In the genomic region with DNA sequence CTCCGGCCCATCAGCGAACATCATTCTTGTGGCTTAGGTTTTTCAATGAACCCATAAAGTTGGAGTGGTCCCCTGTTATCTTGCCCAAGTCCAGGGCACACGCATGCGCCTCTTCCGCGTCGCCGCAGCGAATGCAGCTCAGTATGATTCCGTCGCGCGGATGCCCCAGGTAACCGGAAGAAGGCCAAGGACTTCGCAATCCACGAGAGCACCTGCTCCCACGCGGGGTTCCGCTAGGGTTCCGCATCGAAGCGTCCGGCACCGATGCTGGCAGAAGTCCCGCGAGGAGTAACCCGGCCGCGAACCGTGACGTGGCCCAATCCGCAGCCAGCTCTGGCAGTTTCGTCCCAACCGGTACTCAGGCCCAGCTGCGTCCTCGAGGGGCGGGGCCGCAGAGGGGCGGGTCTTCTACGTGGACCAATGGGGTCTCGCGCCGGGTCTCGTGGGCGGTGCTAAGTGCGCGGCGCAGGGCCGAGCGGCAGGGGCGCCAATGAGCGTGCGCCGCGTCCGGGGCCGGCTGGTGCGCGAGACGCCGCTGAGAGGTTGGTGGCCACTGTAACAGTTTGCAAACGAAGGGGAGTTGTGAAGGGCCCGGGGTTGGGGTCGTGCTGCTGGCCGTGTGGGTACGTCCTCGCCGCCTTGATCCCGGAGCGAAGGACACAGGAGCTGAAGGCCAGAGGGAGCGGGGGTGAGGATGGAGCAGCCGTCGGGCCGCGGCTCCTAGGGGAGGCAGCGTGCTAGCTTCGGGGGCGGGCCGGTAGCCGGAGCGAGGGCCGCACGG, we compare ENCODE assay signal across 8 mouse cellular contexts. TPM values are rescaled to one million over a fixed set of nuclear protein-coding genes. Genes with fewer than 3 reads are reported as not detected.
DNase-seq lines count a peak whose midpoint lies in the region; ATAC-seq and TF ChIP-seq lines count a peak whose summit lies in the region.

Gene Hyou1, plus strand, starts transcription at position 437 of the 781 bp plus-strand sequence.

- peaks cover 16% of the 10 kb centered on the region for H3K4me1 ChIP-seq in heart, embryonic 12.5 days (replicated peaks)
- H3K4me1 ChIP-seq in kidney, postnatal 0 days (replicated peaks; ENCODE audit: insufficient read depth, low read length) = peaks cover 6% of the 10 kb centered on the region; the same call in 1 of the 2 replicates
- peaks cover 15% of the 10 kb centered on the region for H3K4me1 ChIP-seq in liver, embryonic 11.5 days (replicated peaks; ENCODE audit: control insufficient read depth, insufficient read depth, low read length)
- peaks cover 8% of the 10 kb centered on the region for H3K4me1 ChIP-seq in stomach, embryonic 14.5 days (ENCODE audit: control insufficient read depth, insufficient read depth, low read length)

- peak; percentile 55 for TF ChIP-seq CTCF in kidney, postnatal 0 days (IDR thresholded peaks at IDR 0.05; ENCODE audit: low read depth)

- H3K4me2 ChIP-seq in heart, embryonic 12.5 days = peak within 1 kb of the TSS; percentile 97
- peak within 1 kb of the TSS; percentile 86 for H3K4me2 ChIP-seq in kidney, postnatal 0 days (ENCODE audit: low read length)
- peak within 1 kb of the TSS; percentile 97 for H3K4me2 ChIP-seq in liver, embryonic 11.5 days
- H3K4me2 ChIP-seq in stomach, embryonic 14.5 days (replicated peaks; ENCODE audit: low read depth, low read length) = peak within 1 kb of the TSS; percentile 98

- H3K4me3 ChIP-seq in heart, embryonic 12.5 days = peak within 1 kb of the TSS; percentile 81
- peak within 1 kb of the TSS; percentile 64 for H3K4me3 ChIP-seq in kidney, postnatal 0 days (replicated peaks; ENCODE audit: low read depth, low read length)
- peak within 1 kb of the TSS; percentile 91 for H3K4me3 ChIP-seq in liver, embryonic 11.5 days (ENCODE audit: low read depth, low read length)
- peak within 1 kb of the TSS; percentile 69 for H3K4me3 ChIP-seq in stomach, embryonic 14.5 days (ENCODE audit: low read depth, low read length)

- under 1% methylated on average over 83 of the region's 83 CpGs for WGBS in heart, embryonic 12.5 days
- under 1% methylated on average over 83 of the region's 83 CpGs for WGBS in kidney, postnatal 0 days
- under 1% methylated on average over 83 of the region's 83 CpGs for WGBS in liver, embryonic 11.5 days
- under 1% methylated on average over 83 of the region's 83 CpGs for WGBS in stomach, embryonic 14.5 days

- DNase-seq in CD4-positive helper T cell, adult 2 months (ENCODE audit: low read depth, low spot score) = peak; percentile 99
- peak; percentile 92 for DNase-seq in brain, embryonic 18.5 days (ENCODE audit: low read depth, low spot score)
- peak; percentile 98 for DNase-seq in kidney, postnatal 0 days (ENCODE audit: low spot score)
- peak; percentile 100 for DNase-seq in liver, embryonic 11.5 days (ENCODE audit: low spot score)
- DNase-seq in naive thymus-derived CD4-positive, alpha-beta T cell, adult 2 months (ENCODE audit: low read depth) = peak; percentile 99

- no peaks in the 10 kb centered on the region for H3K27me3 ChIP-seq in heart, embryonic 12.5 days (replicated peaks)
- H3K27me3 ChIP-seq in kidney, postnatal 0 days (ENCODE audit: insufficient read depth, low read length) = no peaks in the 10 kb centered on the region
- no peaks in the 10 kb centered on the region for H3K27me3 ChIP-seq in liver, embryonic 11.5 days (replicated peaks; ENCODE audit: control insufficient read depth, insufficient read depth, low read length)
- no peaks in the 10 kb centered on the region for H3K27me3 ChIP-seq in stomach, embryonic 14.5 days (ENCODE audit: control insufficient read depth, insufficient read depth, low read length)

- H3K9ac ChIP-seq in heart, embryonic 12.5 days = peak within 1 kb of the TSS; percentile 88
- H3K9ac ChIP-seq in kidney, postnatal 0 days (ENCODE audit: low read depth, low read length) = peak within 1 kb of the TSS; percentile 81
- peak within 1 kb of the TSS; percentile 94 for H3K9ac ChIP-seq in liver, embryonic 11.5 days (ENCODE audit: low read depth, low read length)
- peak within 1 kb of the TSS; percentile 92 for H3K9ac ChIP-seq in stomach, embryonic 14.5 days (replicated peaks; ENCODE audit: low read depth, low read length)

- H3K9me3 ChIP-seq in heart, embryonic 12.5 days (replicated peaks) = no peaks in the 10 kb centered on the region
- no peaks in the 10 kb centered on the region for H3K9me3 ChIP-seq in kidney, postnatal 0 days (replicated peaks; ENCODE audit: low read length)
- H3K9me3 ChIP-seq in liver, embryonic 11.5 days (ENCODE audit: control insufficient read depth, low read length) = no peaks in the 10 kb centered on the region
- no peaks in the 10 kb centered on the region for H3K9me3 ChIP-seq in stomach, embryonic 14.5 days (ENCODE audit: control insufficient read depth, low read depth, low read length)

- peak within 1 kb of the TSS; percentile 87 for H3K27ac ChIP-seq in heart, embryonic 12.5 days (ENCODE audit: poor library complexity, severe bottlenecking)
- H3K27ac ChIP-seq in kidney, postnatal 0 days = peak within 1 kb of the TSS; percentile 86
- H3K27ac ChIP-seq in liver, embryonic 11.5 days (ENCODE audit: low read depth, low read length) = peak within 1 kb of the TSS; percentile 91
- peak within 1 kb of the TSS; percentile 87 for H3K27ac ChIP-seq in stomach, embryonic 14.5 days (ENCODE audit: low read length)

- ATAC-seq in erythroid progenitor cell, adult 5-6 weeks (replicated peaks; ENCODE audit: low FRiP score, poor library complexity, severe bottlenecking) = peak; percentile 93
- ATAC-seq in heart, embryonic 12.5 days (ENCODE audit: insufficient number of reproducible peaks, low FRiP score) = peak; percentile 99
- ATAC-seq in kidney, postnatal 0 days (replicated peaks; ENCODE audit: low FRiP score, low read depth) = peak; percentile 98
- ATAC-seq in liver, embryonic 11.5 days (replicated peaks; ENCODE audit: low FRiP score) = peak; percentile 95
- ATAC-seq in stomach, embryonic 14.5 days (ENCODE audit: insufficient number of reproducible peaks, insufficient read depth, low FRiP score, low read depth) = peak; percentile 97

- peaks cover 33% of the 10 kb centered on the region for H3K36me3 ChIP-seq in heart, embryonic 12.5 days
- H3K36me3 ChIP-seq in kidney, postnatal 0 days (ENCODE audit: insufficient read depth, low read length) = peaks cover 30% of the 10 kb centered on the region
- H3K36me3 ChIP-seq in liver, embryonic 11.5 days (ENCODE audit: control insufficient read depth, insufficient read depth, low read length) = peaks cover 30% of the 10 kb centered on the region
- peaks cover 32% of the 10 kb centered on the region for H3K36me3 ChIP-seq in stomach, embryonic 14.5 days (ENCODE audit: control insufficient read depth, insufficient read depth, low read length)

RNA-seq across cellular contexts. Expression of gene Hyou1, which starts in this region (rescaled TPM):
- total RNA-seq in erythroid progenitor cell, adult 5-6 weeks (2015; ENCODE audit: low replicate concordance) = 15.1 and 40.0 TPM in 2 replicates
- total RNA-seq in erythroid progenitor cell, adult 5-6 weeks (2017; ENCODE audit: low replicate concordance) = 25.1 and 34.4 TPM in 2 replicates
- polyA plus RNA-seq in heart, embryonic 12.5 days (2016; fragmentation: Nextera tagmentation; extraction: Ambion mirVana) = 21.5 and 23.6 TPM in 2 replicates
- 22.1 and 25.8 TPM in 2 replicates for polyA plus RNA-seq in kidney, postnatal 0 days (2015; fragmentation: Nextera tagmentation; extraction: Ambion mirVana)
- polyA plus RNA-seq in liver, embryonic 11.5 days (2014; fragmentation: Nextera tagmentation; extraction: Ambion mirVana) = 37.1 and 37.7 TPM in 2 replicates
- 22.1 and 29.4 TPM in 2 replicates for polyA plus RNA-seq in stomach, embryonic 14.5 days (2014; fragmentation: Nextera tagmentation; extraction: Ambion mirVana)

Comparison
In these comparisons a context has a peak if more than half of its experiments do, and no peak if none do; other contexts are left out.
1. Peak in every context shown above with its lines: DNase-seq, ATAC-seq, H3K4me3 ChIP-seq and H3K27ac ChIP-seq.